In genomic region chr19:10769429-10770195, GRCm38 (mm10) we compare ENCODE assay signal across 14 mouse cellular contexts. TPM values are rescaled to one million over a fixed set of nuclear protein-coding genes. Genes with fewer than 3 reads are reported as not detected.
DNase-seq lines count a peak whose midpoint lies in the region; ATAC-seq lines count a peak whose summit lies in the region.
"Had no signal": no experiment of that assay in that cellular context is flagged by ENCODE, and none has a peak within 500 bp of the region (broad histone marks: within the 10 kb centered on the region; RNA-seq: fewer than 3 reads in every experiment).

No protein-coding gene starts in this region.

- peak overlapping the region; percentile 75 for H3K27ac ChIP-seq in heart, embryonic 16.5 days (ENCODE audit: low read length)
- no peak overlapping the region for H3K27ac ChIP-seq in neural tube, embryonic 12.5 days
- H3K27ac ChIP-seq: limb, embryonic 12.5 days; lung, embryonic 15.5 days had no signal

- H3K4me3 ChIP-seq in heart, embryonic 16.5 days (ENCODE audit: low read length): no peak overlapping the region
- no peak overlapping the region for H3K4me3 ChIP-seq in neural tube, embryonic 12.5 days
- H3K4me3 ChIP-seq: limb, embryonic 12.5 days; lung, embryonic 15.5 days; midbrain, embryonic 12.5 days had no signal

- peaks cover 16% of the 10 kb centered on the region for H3K4me1 ChIP-seq in heart, embryonic 16.5 days (ENCODE audit: control insufficient read depth, insufficient read depth, low read length)
- H3K4me1 ChIP-seq in neural tube, embryonic 12.5 days: peaks cover 8% of the 10 kb centered on the region
- H3K4me1 ChIP-seq: lung, embryonic 15.5 days had no signal

- H3K4me2 ChIP-seq in heart, embryonic 16.5 days (ENCODE audit: low read depth, low read length): peak overlapping the region; percentile 5; the same call in 1 of the 2 replicates
- no peak overlapping the region for H3K4me2 ChIP-seq in neural tube, embryonic 12.5 days (replicated peaks)
- H3K4me2 ChIP-seq: limb, embryonic 12.5 days; lung, embryonic 15.5 days; midbrain, embryonic 12.5 days had no signal

- 0 out of 2 replicates have a peak, but pooled peaks have one; percentile 33 for ATAC-seq in heart, embryonic 16.5 days (replicated peaks; ENCODE audit: extremely low read depth, insufficient read depth, low FRiP score)
- ATAC-seq in neural tube, embryonic 12.5 days (ENCODE audit: low FRiP score, low read depth): peak; percentile 29; the same call in 1 of the 2 replicates

- DNase-seq in heart, adult 11 months: no peak
- DNase-seq in neural tube, embryonic 10.5 days (ENCODE audit: extremely low spot score, low spot score): no peak
- DNase-seq in hindlimb bud, embryonic 11.5 days (ENCODE audit: extremely low spot score, low read depth, low spot score): peak; percentile 10
- DNase-seq in adrenal gland, adult 18-20 months (ENCODE audit: low spot score in 2 of 2): no peak
- no peak for DNase-seq in lung, adult 18-20 months
- DNase-seq: adrenal gland, postnatal 14 days had no signal

- peak overlapping the region; percentile 22; the same call in 1 of the 2 replicates for H3K9ac ChIP-seq in heart, embryonic 16.5 days (ENCODE audit: low read length)
- H3K9ac ChIP-seq in neural tube, embryonic 12.5 days: no peak overlapping the region
- H3K9ac ChIP-seq: limb, embryonic 12.5 days; lung, embryonic 15.5 days; midbrain, embryonic 12.5 days had no signal

- no peaks in the 10 kb centered on the region for H3K27me3 ChIP-seq in heart, embryonic 16.5 days (ENCODE audit: control insufficient read depth, insufficient read depth, low read length)
- H3K27me3 ChIP-seq in neural tube, embryonic 12.5 days (replicated peaks): no peaks in the 10 kb centered on the region
- H3K27me3 ChIP-seq: CH12.LX; limb, embryonic 12.5 days; lung, embryonic 15.5 days; midbrain, embryonic 12.5 days had no signal

- no peaks in the 10 kb centered on the region for H3K9me3 ChIP-seq in heart, embryonic 16.5 days (replicated peaks; ENCODE audit: control insufficient read depth, low read length)
- no peaks in the 10 kb centered on the region for H3K9me3 ChIP-seq in neural tube, embryonic 12.5 days
- H3K9me3 ChIP-seq: limb, embryonic 12.5 days; lung, embryonic 15.5 days; midbrain, embryonic 12.5 days had no signal

- 56% methylated on average over 12 of the region's 12 CpGs for WGBS in heart, embryonic 16.5 days
- 38% methylated on average over 12 of the region's 12 CpGs for WGBS in neural tube, embryonic 12.5 days

- H3K36me3 ChIP-seq in heart, embryonic 16.5 days (ENCODE audit: control insufficient read depth, insufficient read depth): no peaks in the 10 kb centered on the region
- H3K36me3 ChIP-seq in neural tube, embryonic 12.5 days: no peaks in the 10 kb centered on the region
- H3K36me3 ChIP-seq: limb, embryonic 12.5 days; lung, embryonic 15.5 days; midbrain, embryonic 12.5 days had no signal

RNA-seq across cellular contexts. Expression of gene Cd5, which starts 30.8 kb away (rescaled TPM):
- polyA plus RNA-seq in heart, embryonic 16.5 days (2015; fragmentation: Nextera tagmentation; extraction: Ambion mirVana): 1.6 and 3.0 TPM in 2 replicates
- polyA plus RNA-seq in neural tube, embryonic 12.5 days (2016; fragmentation: Nextera tagmentation; extraction: Ambion mirVana): 0.08 TPM in 1 of 2 replicates, not detected in the other
- under 1 TPM in 1 of 2 experiments, not detected in 1; 0.38 TPM for total RNA-seq in adrenal gland, adult 18-20 months (2021)
- total RNA-seq: common myeloid progenitor, adult 5-6 weeks had no signal
- polyA plus RNA-seq: intestine, embryonic 14.5 days had no signal
